Comparison of ENCODE assay signal across 13 mouse cellular contexts in the genomic region with DNA sequence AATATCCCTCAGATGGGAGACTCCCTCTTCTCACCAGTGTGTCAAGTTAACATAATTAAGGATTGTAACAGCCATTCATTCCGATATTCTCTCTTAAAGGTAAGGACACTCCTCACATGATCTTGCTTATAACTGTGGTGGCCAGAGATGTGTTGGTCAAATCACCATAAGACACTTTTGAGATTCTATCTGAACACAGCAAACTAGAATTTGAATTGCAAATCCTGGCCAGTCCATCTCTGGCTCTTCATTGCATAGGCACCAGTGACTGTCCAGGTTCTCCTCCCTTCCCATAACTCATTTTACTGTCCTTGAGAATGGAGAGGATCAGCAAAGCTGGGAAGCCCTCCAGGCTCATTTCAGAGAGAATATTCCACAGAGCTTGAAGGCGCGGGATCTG. TPM values are rescaled to one million over a fixed set of nuclear protein-coding genes. Genes with fewer than 3 reads are reported as not detected.
"Had no signal": no experiment of that assay in that cellular context is flagged by ENCODE, and none has a peak within 500 bp of the region (broad histone marks: within the 10 kb centered on the region; RNA-seq: fewer than 3 reads in every experiment).

A gene (plus strand): TSS at position 301 of the 400 bp plus-strand sequence.

- DNase-seq: retina, postnatal 1 day; right cerebral cortex, adult 18-20 months; right cerebral cortex, postnatal 14 days; right cerebral cortex, postnatal 25 days; right cerebral cortex, postnatal 4 days; spleen, adult 18-20 months; thymus, adult 18-20 months; thymus, adult 2 months; thymus, postnatal 14 days; thymus, postnatal 25 days; thymus, postnatal 36 days; thymus, postnatal 4 days had no signal

RNA-seq across cellular contexts. Expression of the gene that starts here (rescaled TPM):
- total RNA-seq: neutrophil, adult 5-6 weeks had no signal
